Mouse (Mus musculus): ENCODE measurements around the gene Rab15. TPM values are rescaled to one million over a fixed set of nuclear protein-coding genes. Genes with fewer than 3 reads are reported as not detected.

Gene Rab15
- polyA plus RNA-seq, 1 experiment from 2014 or later = 10.1 TPM

- no peak for DNase-seq (ENCODE audit: low spot score, missing footprints)
- H3K36me3 ChIP-seq (ENCODE audit: control insufficient read depth, insufficient read depth, low read length) = 0 out of 2 replicates have a peak, but pooled peaks cover 2% of the 10 kb centered on the region
- H3K4me1 ChIP-seq (ENCODE audit: control insufficient read depth, insufficient read depth, low read length) = peaks cover 9% of the 10 kb centered on the region; the same call in 1 of the 2 replicates
- no peaks in the 10 kb centered on the region for H3K27me3 ChIP-seq (ENCODE audit: control insufficient read depth, insufficient read depth, low read length)
- no peak for ATAC-seq (ENCODE audit: low FRiP score)
- H3K27ac ChIP-seq (ENCODE audit: low read depth, low read length) = no peak overlapping the region
- WGBS = 82% methylated on average over 10 of the region's 10 CpGs
- no peak overlapping the region for H3K9ac ChIP-seq (ENCODE audit: low read length)
- no peaks in the 10 kb centered on the region for H3K9me3 ChIP-seq (ENCODE audit: control insufficient read depth, low read length)
- H3K4me3 ChIP-seq (ENCODE audit: low read depth, low read length) = no peak overlapping the region
- no peak overlapping the region for H3K4me2 ChIP-seq
These were observed 9.2 kb downstream of the Rab15 start for GRCm38 (mm10) chr12:76813543-76813942.

DNA sequence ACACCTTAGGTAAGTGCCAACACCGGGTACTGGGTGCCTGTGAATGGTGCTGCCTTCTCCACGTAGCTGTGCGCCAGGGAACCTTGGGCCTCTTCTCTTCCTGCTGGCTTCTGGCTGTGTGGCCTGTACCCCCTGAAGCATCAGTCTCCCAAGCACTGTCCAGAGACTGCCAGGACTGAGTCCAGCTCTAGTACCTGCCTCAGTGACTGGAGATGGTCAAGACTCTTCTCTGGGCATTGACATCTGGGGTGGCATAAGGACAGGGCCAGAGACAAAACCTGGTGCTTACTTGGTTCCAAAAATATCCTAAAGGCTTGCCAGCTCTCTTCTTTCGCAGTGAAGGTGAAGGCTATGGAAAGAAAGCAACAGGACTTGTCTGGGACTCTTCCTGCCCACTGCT lies 11.7 kb downstream of the Rab15 start:
- no peak overlapping the region for H3K4me3 ChIP-seq (ENCODE audit: low read depth, low read length)
- no peaks in the 10 kb centered on the region for H3K9me3 ChIP-seq (ENCODE audit: control insufficient read depth, low read length)
- ATAC-seq (ENCODE audit: low FRiP score) = no peak
- no peak overlapping the region for H3K4me2 ChIP-seq
- H3K27me3 ChIP-seq (ENCODE audit: control insufficient read depth, insufficient read depth, low read length) = no peaks in the 10 kb centered on the region
- no peaks in the 10 kb centered on the region for H3K4me1 ChIP-seq (ENCODE audit: control insufficient read depth, insufficient read depth, low read length)
- H3K9ac ChIP-seq (ENCODE audit: low read length) = no peak overlapping the region
- H3K27ac ChIP-seq (ENCODE audit: low read depth, low read length) = no peak overlapping the region
- DNase-seq (ENCODE audit: low spot score, missing footprints) = no peak
- WGBS = 91% methylated on average over 4 of the region's 4 CpGs
- 0 out of 2 replicates have a peak, but pooled peaks cover 2% of the 10 kb centered on the region for H3K36me3 ChIP-seq (ENCODE audit: control insufficient read depth, insufficient read depth, low read length)

GRCm38 (mm10) chr12:76810491-76810890 lies 12.2 kb downstream of the Rab15 start:
- Histone ChIP-seq H3K27ac (ENCODE audit: low read depth, low read length) (no peak overlapping the region), H3K27me3 (ENCODE audit: control insufficient read depth, insufficient read depth, low read length) (no peaks in the 10 kb centered on the region), H3K36me3 (ENCODE audit: control insufficient read depth, insufficient read depth, low read length) (0 out of 2 replicates have a peak, but pooled peaks cover 2% of the 10 kb centered on the region), H3K4me2 (no peak overlapping the region), H3K4me1 (ENCODE audit: control insufficient read depth, insufficient read depth, low read length) (no peaks in the 10 kb centered on the region), H3K9me3 (ENCODE audit: control insufficient read depth, low read length) (no peaks in the 10 kb centered on the region), H3K9ac (ENCODE audit: low read length) (no peak overlapping the region), H3K4me3 (ENCODE audit: low read depth, low read length) (no peak overlapping the region)
- ATAC-seq (ENCODE audit: low FRiP score) = no peak
- DNase-seq (ENCODE audit: low spot score, missing footprints) = no peak
- 95% methylated on average over 5 of the region's 5 CpGs for WGBS

- Histone ChIP-seq H3K9me3 (ENCODE audit: control insufficient read depth, low read length) (no peaks in the 10 kb centered on the region), H3K36me3 (ENCODE audit: control insufficient read depth, insufficient read depth, low read length) (0 out of 2 replicates have a peak, but pooled peaks cover 2% of the 10 kb centered on the region), H3K4me3 (ENCODE audit: low read depth, low read length) (no peak overlapping the region), H3K27me3 (ENCODE audit: control insufficient read depth, insufficient read depth, low read length) (no peaks in the 10 kb centered on the region), H3K4me1 (ENCODE audit: control insufficient read depth, insufficient read depth, low read length) (no peaks in the 10 kb centered on the region), H3K9ac (ENCODE audit: low read length) (no peak overlapping the region), H3K4me2 (no peak overlapping the region), H3K27ac (ENCODE audit: low read depth, low read length) (no peak overlapping the region)
- no peak for ATAC-seq (ENCODE audit: low FRiP score)
- no peak for DNase-seq (ENCODE audit: low spot score, missing footprints)
- WGBS = 85% methylated on average over 10 of the region's 10 CpGs
These were observed 14.9 kb downstream of the Rab15 start for GRCm38 (mm10) chr12:76807796-76808195.

DNA sequence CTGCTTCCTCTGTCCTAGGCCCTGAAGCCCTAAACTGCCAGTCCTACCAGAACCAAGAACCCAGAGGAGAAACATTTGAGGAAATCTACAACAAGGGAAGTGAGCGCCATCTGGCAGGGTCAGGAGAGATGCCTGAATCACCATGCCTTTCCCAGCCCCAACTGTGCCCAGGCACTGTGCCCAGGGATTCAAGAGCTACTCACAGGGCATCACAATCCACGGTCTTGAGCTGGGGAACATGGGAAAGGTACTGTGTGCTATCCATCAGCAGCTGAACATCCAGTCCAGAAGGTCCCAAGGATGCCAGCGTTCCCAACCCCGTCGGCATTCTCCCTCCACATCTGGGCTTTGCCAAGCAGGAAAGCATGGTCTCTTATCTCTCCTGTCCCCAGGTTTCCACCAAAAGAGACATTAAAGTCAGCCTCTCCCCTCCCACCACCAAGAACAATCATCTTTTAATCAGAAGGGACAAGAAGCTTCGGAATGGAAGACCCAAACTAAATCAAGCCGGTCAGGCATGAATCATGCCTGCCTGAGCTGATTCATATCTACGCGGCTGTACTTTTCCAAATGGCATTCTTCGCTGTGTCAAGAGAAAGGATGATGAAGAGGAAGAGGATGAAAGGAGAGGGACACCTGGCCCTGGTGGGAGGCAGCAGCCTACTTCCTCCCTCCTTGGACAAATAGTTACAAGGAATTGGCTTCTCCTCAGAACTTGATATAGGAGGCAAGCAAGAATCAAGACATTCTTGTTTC lies 17.5 kb downstream of the Rab15 start:
- Histone ChIP-seq H3K4me1 (ENCODE audit: control insufficient read depth, insufficient read depth, low read length) (no peaks in the 10 kb centered on the region), H3K9me3 (ENCODE audit: control insufficient read depth, low read length) (no peaks in the 10 kb centered on the region), H3K27me3 (ENCODE audit: control insufficient read depth, insufficient read depth, low read length) (no peaks in the 10 kb centered on the region), H3K36me3 (ENCODE audit: control insufficient read depth, insufficient read depth, low read length) (no peaks in the 10 kb centered on the region), H3K4me2 (no peak overlapping the region), H3K27ac (ENCODE audit: low read depth, low read length) (no peak overlapping the region), H3K4me3 (ENCODE audit: low read depth, low read length) (no peak overlapping the region), H3K9ac (ENCODE audit: low read length) (no peak overlapping the region)
- 88% methylated on average over 10 of the region's 10 CpGs for WGBS
- no peak for ATAC-seq (ENCODE audit: low FRiP score)
- no peak for DNase-seq (ENCODE audit: low spot score, missing footprints)

- no peaks in the 10 kb centered on the region for H3K36me3 ChIP-seq (ENCODE audit: control insufficient read depth, insufficient read depth, low read length)
- no peak overlapping the region for H3K9ac ChIP-seq (ENCODE audit: low read length)
- ATAC-seq (ENCODE audit: low FRiP score) = peak; percentile 62; the same call in 1 of the 2 replicates
- H3K4me2 ChIP-seq = no peak overlapping the region
- H3K4me3 ChIP-seq (ENCODE audit: low read depth, low read length) = no peak overlapping the region
- 58% methylated on average over 7 of the region's 7 CpGs for WGBS
- H3K27me3 ChIP-seq (ENCODE audit: control insufficient read depth, insufficient read depth, low read length) = no peaks in the 10 kb centered on the region
- no peaks in the 10 kb centered on the region for H3K4me1 ChIP-seq (ENCODE audit: control insufficient read depth, insufficient read depth, low read length)
- no peaks in the 10 kb centered on the region for H3K9me3 ChIP-seq (ENCODE audit: control insufficient read depth, low read length)
- H3K27ac ChIP-seq (ENCODE audit: low read depth, low read length) = no peak overlapping the region
- peak; percentile 89 for DNase-seq (ENCODE audit: low spot score, missing footprints)
These were observed 18.9 kb downstream of the Rab15 start for GRCm38 (mm10) chr12:76803700-76804252.

DNA sequence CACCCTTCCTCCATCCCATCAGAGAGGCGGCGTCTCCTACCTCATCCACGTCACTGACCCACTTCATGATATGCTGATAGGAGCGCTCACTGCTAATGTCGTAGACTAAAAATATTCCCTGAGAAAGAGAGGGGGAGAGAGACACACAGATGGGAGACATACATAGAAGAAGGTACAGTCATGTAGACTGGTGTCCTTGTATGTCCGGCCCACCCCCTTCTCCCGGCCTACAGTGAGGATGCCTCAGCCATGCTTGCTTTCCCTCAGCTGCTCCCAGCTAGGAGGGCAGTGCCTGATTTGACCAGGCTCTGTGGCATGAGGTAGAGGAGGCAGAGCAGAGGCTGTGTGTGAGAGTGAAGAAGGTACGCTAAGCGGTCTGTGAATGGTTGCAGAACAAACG lies 19.7 kb downstream of the Rab15 start:
- Histone ChIP-seq H3K4me2 (no peak overlapping the region), H3K9ac (ENCODE audit: low read length) (no peak overlapping the region), H3K4me3 (ENCODE audit: low read depth, low read length) (no peak overlapping the region), H3K27me3 (ENCODE audit: control insufficient read depth, insufficient read depth, low read length) (no peaks in the 10 kb centered on the region), H3K36me3 (ENCODE audit: control insufficient read depth, insufficient read depth, low read length) (no peaks in the 10 kb centered on the region), H3K27ac (ENCODE audit: low read depth, low read length) (no peak overlapping the region), H3K9me3 (ENCODE audit: control insufficient read depth, low read length) (no peaks in the 10 kb centered on the region), H3K4me1 (ENCODE audit: control insufficient read depth, insufficient read depth, low read length) (peaks cover 3% of the 10 kb centered on the region; the same call in 1 of the 2 replicates)
- ATAC-seq (ENCODE audit: low FRiP score) = no peak
- no peak for DNase-seq (ENCODE audit: low spot score, missing footprints)
- 93% methylated on average over 10 of the region's 10 CpGs for WGBS

DNA sequence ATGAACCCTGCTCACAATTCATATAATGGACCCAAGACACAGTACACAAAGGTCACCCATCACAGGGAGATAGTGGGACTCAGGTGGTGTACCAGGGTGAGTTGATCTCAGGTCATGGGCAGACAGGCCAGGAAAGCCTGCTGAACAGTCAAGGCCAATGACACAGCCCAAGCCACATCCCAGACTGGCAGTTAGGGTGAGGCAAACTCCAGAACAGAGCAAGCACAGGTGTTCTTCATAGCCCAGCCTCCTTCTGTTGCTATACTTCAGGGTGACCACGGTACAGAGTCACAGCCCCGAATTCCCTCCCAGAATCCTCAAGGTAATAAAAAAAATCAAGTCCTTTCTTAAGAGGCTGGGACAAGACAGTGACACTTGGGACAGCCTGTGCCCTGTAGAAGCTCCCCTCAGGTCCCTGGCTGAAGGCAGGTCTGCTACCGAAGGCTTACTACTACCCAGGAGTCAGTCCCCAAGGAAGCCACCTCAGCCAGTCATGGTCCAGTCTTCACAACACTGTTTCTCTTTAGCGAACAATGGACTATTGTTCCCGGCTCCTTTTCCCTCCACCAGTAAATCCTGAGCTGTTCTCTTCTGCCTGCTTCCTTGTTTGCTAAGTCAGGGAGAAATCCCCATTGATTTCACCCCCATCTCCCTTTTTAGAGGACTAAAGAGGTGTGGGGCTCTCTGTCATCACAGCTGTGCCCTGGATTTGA lies 24.5 kb downstream of the Rab15 start:
- H3K4me1 ChIP-seq (ENCODE audit: control insufficient read depth, insufficient read depth, low read length) = peaks cover 3% of the 10 kb centered on the region; the same call in 1 of the 2 replicates
- H3K4me3 ChIP-seq (ENCODE audit: low read depth, low read length) = no peak overlapping the region
- no peak overlapping the region for H3K4me2 ChIP-seq
- H3K36me3 ChIP-seq (ENCODE audit: control insufficient read depth, insufficient read depth, low read length) = no peaks in the 10 kb centered on the region
- DNase-seq (ENCODE audit: low spot score, missing footprints) = no peak
- no peaks in the 10 kb centered on the region for H3K27me3 ChIP-seq (ENCODE audit: control insufficient read depth, insufficient read depth, low read length)
- no peak for ATAC-seq (ENCODE audit: low FRiP score)
- whole genome bisulfite sequencing = 47% methylated on average over 5 of the region's 5 CpGs
- H3K9ac ChIP-seq (ENCODE audit: low read length) = no peak overlapping the region
- H3K27ac ChIP-seq (ENCODE audit: low read depth, low read length) = no peak overlapping the region
- no peaks in the 10 kb centered on the region for H3K9me3 ChIP-seq (ENCODE audit: control insufficient read depth, low read length)
